Mouse (Mus musculus): ENCODE data around the gene Raet1d. TPM values are rescaled to one million over a fixed set of nuclear protein-coding genes. Genes with fewer than 3 reads are reported as not detected.
"Not testable (repeated sequence)": the region's sequence is repeated elsewhere in the genome, so short reads cannot be mapped to it uniquely, and the experiment has no call there.

Gene Raet1d
- not detected in 2 replicates for polyA plus RNA-seq (2012; rRNA removed)

GRCm38 (mm10) chr10:22360252-22360651 is at the start of gene Raet1d:
Gene Raet1d (plus strand): TSS chr10:22360552.
- 68% methylated on average over 3 of the region's 3 CpGs for WGBS
- not testable (repeated sequence) for H3K4me1 ChIP-seq (ENCODE audit: control insufficient read depth, insufficient read depth, insufficient read length); H3K36me3 ChIP-seq (ENCODE audit: control insufficient read depth, insufficient read depth, low read length); DNase-seq (ENCODE audit: low read depth in 1 of 2, low spot score in 2 of 2); H3K4me3 ChIP-seq (ENCODE audit: extremely low read depth, insufficient read depth, insufficient read length); H3K27me3 ChIP-seq (ENCODE audit: control insufficient read depth, insufficient read depth, low read length); H3K27ac ChIP-seq (ENCODE audit: insufficient read depth, low read length)

GRCm38 (mm10) chr10:22322858-22323257 is 37.5 kb upstream of the Raet1d start:
- no peak for TF ChIP-seq POLR2A (IDR thresholded peaks at IDR 0.05; ENCODE audit: low read depth, low read length)
- TF ChIP-seq CTCF (IDR thresholded peaks at IDR 0.05; ENCODE audit: extremely low read depth, insufficient read depth, insufficient read length, insufficient replicate concordance), result no peak
- H3K27me3 ChIP-seq (ENCODE audit: control insufficient read depth, insufficient read depth, low read length), result no peaks in the 10 kb centered on the region
- DNase-seq (ENCODE audit: low read depth in 1 of 2, low spot score in 2 of 2), result no peak
- no peak overlapping the region for H3K27ac ChIP-seq (ENCODE audit: insufficient read depth, low read length)
- H3K4me1 ChIP-seq (ENCODE audit: control insufficient read depth, insufficient read depth, insufficient read length), result no peaks in the 10 kb centered on the region
- H3K36me3 ChIP-seq (ENCODE audit: control insufficient read depth, insufficient read depth, low read length), result no peaks in the 10 kb centered on the region
- no peak overlapping the region for H3K4me3 ChIP-seq (ENCODE audit: extremely low read depth, insufficient read depth, insufficient read length)
- WGBS, result 81% methylated on average over 2 of the region's 2 CpGs

- WGBS, result 58% methylated on average over 4 of the region's 4 CpGs
- H3K4me1 ChIP-seq (ENCODE audit: control insufficient read depth, insufficient read depth, insufficient read length); H3K27me3 ChIP-seq (ENCODE audit: control insufficient read depth, insufficient read depth, low read length); H3K27ac ChIP-seq (ENCODE audit: insufficient read depth, low read length); H3K36me3 ChIP-seq (ENCODE audit: control insufficient read depth, insufficient read depth, low read length); H3K4me3 ChIP-seq (ENCODE audit: extremely low read depth, insufficient read depth, insufficient read length): not testable (repeated sequence)
- DNase-seq (ENCODE audit: low read depth in 1 of 2, low spot score in 2 of 2), result peak; percentile 4 to 9
Measured at GRCm38 (mm10) chr10:22345721-22346120, 14.6 kb upstream of the Raet1d start.

GRCm38 (mm10) chr10:22353548-22354195 is 6.7 kb upstream of the Raet1d start:
- H3K36me3 ChIP-seq (ENCODE audit: control insufficient read depth, insufficient read depth, low read length); DNase-seq (ENCODE audit: low read depth in 1 of 2, low spot score in 2 of 2); H3K27me3 ChIP-seq (ENCODE audit: control insufficient read depth, insufficient read depth, low read length); H3K27ac ChIP-seq (ENCODE audit: insufficient read depth, low read length); H3K4me1 ChIP-seq (ENCODE audit: control insufficient read depth, insufficient read depth, insufficient read length); H3K4me3 ChIP-seq (ENCODE audit: extremely low read depth, insufficient read depth, insufficient read length): not testable (repeated sequence)
- 59% methylated on average over 6 of the region's 6 CpGs for WGBS

GRCm38 (mm10) chr10:22354196-22354574 is 6.2 kb upstream of the Raet1d start:
- not testable (repeated sequence) for H3K4me1 ChIP-seq (ENCODE audit: control insufficient read depth, insufficient read depth, insufficient read length); H3K27me3 ChIP-seq (ENCODE audit: control insufficient read depth, insufficient read depth, low read length); H3K27ac ChIP-seq (ENCODE audit: insufficient read depth, low read length); H3K36me3 ChIP-seq (ENCODE audit: control insufficient read depth, insufficient read depth, low read length); DNase-seq (ENCODE audit: low read depth in 1 of 2, low spot score in 2 of 2); H3K4me3 ChIP-seq (ENCODE audit: extremely low read depth, insufficient read depth, insufficient read length)
- WGBS, result 52% methylated on average over 2 of the region's 2 CpGs

- DNase-seq (ENCODE audit: low read depth in 1 of 2, low spot score in 2 of 2), result not testable (repeated sequence)
Measured at GRCm38 (mm10) chr10:22357373-22357772, 3.0 kb upstream of the Raet1d start.

GRCm38 (mm10) chr10:22360957-22361356 is 605 bp downstream of the Raet1d start:
- H3K4me1 ChIP-seq (ENCODE audit: control insufficient read depth, insufficient read depth, insufficient read length); H3K36me3 ChIP-seq (ENCODE audit: control insufficient read depth, insufficient read depth, low read length); H3K4me3 ChIP-seq (ENCODE audit: extremely low read depth, insufficient read depth, insufficient read length); H3K27me3 ChIP-seq (ENCODE audit: control insufficient read depth, insufficient read depth, low read length); DNase-seq (ENCODE audit: low read depth in 1 of 2, low spot score in 2 of 2); H3K27ac ChIP-seq (ENCODE audit: insufficient read depth, low read length): not testable (repeated sequence)
- 69% methylated on average over 2 of the region's 2 CpGs for WGBS

More at GRCm38 (mm10) chr10:22357373-22357772, 3.0 kb upstream of the Raet1d start:
- H3K4me3 ChIP-seq (ENCODE audit: extremely low read depth, insufficient read depth, insufficient read length); H3K4me1 ChIP-seq (ENCODE audit: control insufficient read depth, insufficient read depth, insufficient read length); H3K27me3 ChIP-seq (ENCODE audit: control insufficient read depth, insufficient read depth, low read length); H3K27ac ChIP-seq (ENCODE audit: insufficient read depth, low read length); H3K36me3 ChIP-seq (ENCODE audit: control insufficient read depth, insufficient read depth, low read length): not testable (repeated sequence)
- WGBS, result 88% methylated on average over 1 of the region's 1 CpGs

GRCm38 (mm10) chr10:22361415-22362352 is 1.3 kb downstream of the Raet1d start:
- DNase-seq (ENCODE audit: low read depth in 1 of 2, low spot score in 2 of 2); H3K27me3 ChIP-seq (ENCODE audit: control insufficient read depth, insufficient read depth, low read length); H3K27ac ChIP-seq (ENCODE audit: insufficient read depth, low read length); H3K36me3 ChIP-seq (ENCODE audit: control insufficient read depth, insufficient read depth, low read length); H3K4me1 ChIP-seq (ENCODE audit: control insufficient read depth, insufficient read depth, insufficient read length): not testable (repeated sequence)
- under 1% methylated on average over 9 of the region's 15 CpGs for WGBS
- H3K4me3 ChIP-seq (ENCODE audit: extremely low read depth, insufficient read depth, insufficient read length), result peak overlapping the region; percentile 8; the same call in 1 of the 2 replicates

GRCm38 (mm10) chr10:22362466-22362865 is 2.1 kb downstream of the Raet1d start:
- WGBS, result 45% methylated on average over 2 of the region's 2 CpGs
- not testable (repeated sequence) for DNase-seq (ENCODE audit: low read depth in 1 of 2, low spot score in 2 of 2); H3K27ac ChIP-seq (ENCODE audit: insufficient read depth, low read length); H3K27me3 ChIP-seq (ENCODE audit: control insufficient read depth, insufficient read depth, low read length); H3K36me3 ChIP-seq (ENCODE audit: control insufficient read depth, insufficient read depth, low read length); H3K4me3 ChIP-seq (ENCODE audit: extremely low read depth, insufficient read depth, insufficient read length); H3K4me1 ChIP-seq (ENCODE audit: control insufficient read depth, insufficient read depth, insufficient read length)

GRCm38 (mm10) chr10:22364915-22365314 is 4.6 kb downstream of the Raet1d start:
- not testable (repeated sequence) for H3K4me3 ChIP-seq (ENCODE audit: extremely low read depth, insufficient read depth, insufficient read length); H3K27me3 ChIP-seq (ENCODE audit: control insufficient read depth, insufficient read depth, low read length); H3K4me1 ChIP-seq (ENCODE audit: control insufficient read depth, insufficient read depth, insufficient read length); H3K27ac ChIP-seq (ENCODE audit: insufficient read depth, low read length); H3K36me3 ChIP-seq (ENCODE audit: control insufficient read depth, insufficient read depth, low read length); DNase-seq (ENCODE audit: low read depth in 1 of 2, low spot score in 2 of 2)
- WGBS, result 87% methylated on average over 2 of the region's 2 CpGs
